In genomic region chr3:134239971-134240717, GRCm38 (mm10) we compare ENCODE assay signal across 8 mouse cellular contexts. TPM values are rescaled to one million over a fixed set of nuclear protein-coding genes. Genes with fewer than 3 reads are reported as not detected.
DNase-seq lines count a peak whose midpoint lies in the region; ATAC-seq and TF ChIP-seq lines count a peak whose summit lies in the region.

No protein-coding gene starts in this region.

- no peaks in the 10 kb centered on the region for H3K9me3 ChIP-seq in hindbrain, embryonic 16.5 days (ENCODE audit: control insufficient read depth, low read length)

- no peaks in the 10 kb centered on the region for H3K36me3 ChIP-seq in hindbrain, embryonic 16.5 days (ENCODE audit: control insufficient read depth, insufficient read depth, low read length)

- H3K9ac ChIP-seq in hindbrain, embryonic 16.5 days (ENCODE audit: low read depth, low read length) = peak overlapping the region; percentile 88

- H3K27me3 ChIP-seq in hindbrain, embryonic 16.5 days (replicated peaks; ENCODE audit: control insufficient read depth, insufficient read depth, low read length) = no peaks in the 10 kb centered on the region

- peak; percentile 70 to 76 for DNase-seq in adrenal gland, adult 18-20 months (ENCODE audit: low spot score in 2 of 2)
- peak; percentile 54 to 77 for DNase-seq in cerebellum, postnatal 4 days (ENCODE audit: low spot score in 2 of 2)
- peak; percentile 65 for DNase-seq in gastrocnemius, postnatal 10 days
- peak; percentile 68 to 77 for DNase-seq in left cerebral cortex, adult 2 months (ENCODE audit: extremely low spot score in 1 of 2, low spot score in 2 of 2)
- peak; percentile 37 for DNase-seq in lung, postnatal 25 days (ENCODE audit: low spot score)
- peak; percentile 88 for DNase-seq in right cerebral cortex, postnatal 10 days (ENCODE audit: low spot score in 2 of 2)

- peak; percentile 59 for ATAC-seq in hindbrain, embryonic 16.5 days
- no peak for ATAC-seq in activated CD4-positive, CD25-positive, alpha-beta regulatory T cell, adult 4 months

- intact Hi-C loops in left cerebral cortex, adult 2 months (cut with DNase I) = loop anchor here (5.0 to 10.0 kb wide), 6 partner anchors 62 to 1195 kb away; partner anchors contain the start of genes Ppa2 and Ube2d3

- WGBS in hindbrain, embryonic 16.5 days = 0% methylated on average over 24 of the region's 61 CpGs

- H3K4me3 ChIP-seq in hindbrain, embryonic 16.5 days (ENCODE audit: low read length) = peak overlapping the region; percentile 67
- H3K4me3 ChIP-seq in left cerebral cortex, adult 2 months = peak overlapping the region; percentile 75

- TF ChIP-seq CTCF in left cerebral cortex, adult 2 months (IDR thresholded peaks at IDR 0.05) = no peak

- peak overlapping the region; percentile 86 for H3K4me2 ChIP-seq in hindbrain, embryonic 16.5 days (ENCODE audit: low read length)

- peak overlapping the region; percentile 99 for H3K27ac ChIP-seq in hindbrain, embryonic 16.5 days (ENCODE audit: low read depth, low read length)
- H3K27ac ChIP-seq in left cerebral cortex, adult 2 months = peak overlapping the region; percentile 98

- H3K4me1 ChIP-seq in hindbrain, embryonic 16.5 days (ENCODE audit: control insufficient read depth, insufficient read depth, low read depth, low read length) = peaks cover 13% of the 10 kb centered on the region

RNA-seq across cellular contexts. Expression of gene Cxxc4, which starts 3.9 kb away (rescaled TPM):
- total RNA-seq in adrenal gland, adult 18-20 months (2021) = 1 to 10 TPM; 4.9 TPM
- 1 to 10 TPM in 1 of 2 experiments, under 1 TPM in 1; 0.82 to 1.3 TPM for total RNA-seq in gastrocnemius, postnatal 10 days (2021)
- polyA plus RNA-seq in hindbrain, embryonic 16.5 days (2015; fragmentation: Nextera tagmentation; extraction: Ambion mirVana) = 20.6 and 29.1 TPM in 2 replicates
- total RNA-seq in left cerebral cortex, adult 2 months (2021) = 10 to 100 TPM; 22.6 to 24.5 TPM
- polyA plus RNA-seq in activated CD4-positive, CD25-positive, alpha-beta regulatory T cell, adult 4 months (2017; shearing (Covaris generic)) = under 1 TPM in 1 of 2 experiments, not detected in 1; 0.19 TPM

Comparison
In these comparisons a context has a peak if more than half of its experiments do, and no peak if none do; other contexts are left out.
1. DNase-seq: peak in every context shown above with its lines; median percentile 88 in right cerebral cortex, postnatal 10 days; 73 in adrenal gland, adult 18-20 months; 72 in left cerebral cortex, adult 2 months; 66 in cerebellum, postnatal 4 days; 65 in gastrocnemius, postnatal 10 days; 37 in lung, postnatal 25 days.